Mouse (Mus musculus) CH12.LX (cell line): ENCODE results near the gene Olfr279. TPM values are rescaled to one million over a fixed set of nuclear protein-coding genes. Genes with fewer than 3 reads are reported as not detected.

Source experiments
- DNase-seq: peaks from one replicate; pipeline ENCODE4 v3.0.0-alpha.2; 2013; ENCODE audit errors: extremely low read depth
- H3K27ac ChIP-seq: 2 replicates; pipeline ENCODE4 v1.5.1; 2012; ENCODE audit warnings: low read depth, mild to moderate bottlenecking, control low read depth, moderate library complexity; ENCODE audit not compliant: insufficient read depth
- H3K27me3 ChIP-seq: replicated peaks from 2 replicates; pipeline ENCODE3; 2012; ENCODE audit warnings: inconsistent platforms
- H3K36me3 ChIP-seq, 2 experiments: replicated peaks in 1 of 2; 2 replicates each; pipeline versions ENCODE3 to v1.6.1; 2012; ENCODE audit warnings: inconsistent platforms in 1 of 2, low read length in 1 of 2, mild to moderate bottlenecking in 1 of 2, mixed read lengths in 1 of 2, moderate library complexity in 1 of 2; ENCODE audit not compliant: control insufficient read depth in 1 of 2, insufficient read depth in 1 of 2
- H3K4me1 ChIP-seq, 2 experiments: 2 replicates each; pipeline ENCODE4 v1.6.1; 2012; ENCODE audit warnings: inconsistent platforms in 1 of 2, moderate library complexity in 1 of 2; ENCODE audit not compliant: insufficient read depth in 2 of 2, control insufficient read depth in 1 of 2
- H3K4me2 ChIP-seq: 2 replicates; pipeline ENCODE4 v1.6.1; 2012; ENCODE audit warnings: low read depth, mild to moderate bottlenecking, control low read depth; ENCODE audit not compliant: poor library complexity, insufficient read depth, severe bottlenecking
- H3K4me3 ChIP-seq, 3 experiments: fragments of 150-350 bp in 1 of 3; sonication (generic) in 1 of 3; replicated peaks in 1 of 3; 2 replicates each; pipeline versions ENCODE3 to v1.5.1; 2011 to 2012; ENCODE audit warnings: low read depth in 2 of 3, low read length in 2 of 3, mild to moderate bottlenecking in 2 of 3, moderate library complexity in 2 of 3, control low read depth in 1 of 3, improper control_type of control experiment in 1 of 3, inconsistent platforms in 1 of 3, mixed read lengths in 1 of 3; ENCODE audit not compliant: poor library complexity in 1 of 3
- H3K79me2 ChIP-seq: replicated peaks from 2 replicates; pipeline ENCODE4 v1.6.1; 2012; ENCODE audit warnings: mild to moderate bottlenecking, moderate library complexity; ENCODE audit not compliant: control insufficient read depth, poor library complexity, insufficient read depth, severe bottlenecking; ENCODE audit errors: extremely low read depth
- H3K9ac ChIP-seq: 2 replicates; pipeline ENCODE4 v1.6.1; 2012; ENCODE audit warnings: low read depth, mild to moderate bottlenecking, control low read depth, moderate library complexity; ENCODE audit not compliant: insufficient read depth
- H3K9me3 ChIP-seq: replicated peaks from 2 replicates; pipeline ENCODE3; 2012; ENCODE audit warnings: low read length, inconsistent platforms, mixed read lengths
- CHD2 ChIP-seq: IDR thresholded peaks from 2 replicates; pipeline ENCODE4 v1.6.1; 2011; ENCODE audit warnings: low read length, improper control_type of control experiment
- CTCF ChIP-seq, 2 experiments: IDR thresholded peaks in 1 of 2; conservative IDR thresholded peaks in 1 of 2; 2 replicates each; pipeline ENCODE4 v1.5.1; 2011 to 2012; ENCODE audit warnings: low read depth in 2 of 2, low read length in 2 of 2, improper control_type of control experiment in 1 of 2, inconsistent platforms in 1 of 2, mild to moderate bottlenecking in 1 of 2, moderate library complexity in 1 of 2
- EP300 ChIP-seq: IDR thresholded peaks from 2 replicates; pipeline ENCODE4 v1.6.1; 2011; ENCODE audit warnings: low read length, improper control_type of control experiment
- ETS1 ChIP-seq: conservative IDR thresholded peaks from 2 replicates; pipeline ENCODE4 v1.6.1; 2012; ENCODE audit warnings: low read depth, mild to moderate bottlenecking, inconsistent platforms, low read length, improper control_type of control experiment, moderate library complexity
- GABPA ChIP-seq: IDR thresholded peaks from 2 replicates; pipeline ENCODE4 v1.6.1; 2012; ENCODE audit warnings: low read depth, low read length, improper control_type of control experiment, inconsistent platforms; ENCODE audit not compliant: insufficient replicate concordance
- HCFC1 ChIP-seq: IDR thresholded peaks from 2 replicates; pipeline ENCODE4 v1.6.1; 2012; ENCODE audit warnings: low read depth, mild to moderate bottlenecking, inconsistent platforms, low read length, improper control_type of control experiment
- IRF4 ChIP-seq: IDR thresholded peaks from 2 replicates; pipeline ENCODE4 v1.6.1; 2014; ENCODE audit warnings: low read depth, mild to moderate bottlenecking, inconsistent platforms, low read length, improper control_type of control experiment
- JUN ChIP-seq: IDR thresholded peaks from 2 replicates; pipeline ENCODE4 v1.6.1; 2011; ENCODE audit warnings: low read depth, mild to moderate bottlenecking, low read length, improper control_type of control experiment, moderate library complexity; ENCODE audit not compliant: insufficient read depth
- JUND ChIP-seq: conservative IDR thresholded peaks from 2 replicates; pipeline ENCODE4 v1.6.1; 2011; ENCODE audit warnings: low read depth, low read length, improper control_type of control experiment
- MAFK ChIP-seq: IDR thresholded peaks from 2 replicates; pipeline ENCODE4 v1.6.1; 2011; ENCODE audit warnings: low read length, improper control_type of control experiment; ENCODE audit not compliant: insufficient replicate concordance
- MAX ChIP-seq: IDR thresholded peaks from 2 replicates; pipeline ENCODE4 v1.6.1; 2011; ENCODE audit warnings: low read length, improper control_type of control experiment
- MAZ ChIP-seq: IDR thresholded peaks from 2 replicates; pipeline ENCODE4 v1.6.1; 2012; ENCODE audit warnings: low read depth, mild to moderate bottlenecking, inconsistent platforms, low read length, improper control_type of control experiment, moderate library complexity
- MEF2A ChIP-seq: IDR thresholded peaks from 2 replicates; pipeline ENCODE4 v1.6.1; 2014; ENCODE audit warnings: low read depth, mild to moderate bottlenecking, inconsistent platforms, low read length, improper control_type of control experiment, borderline replicate concordance
- MYC ChIP-seq: IDR thresholded peaks from 2 replicates; pipeline ENCODE4 v1.6.1; 2011; ENCODE audit warnings: low read depth, mild to moderate bottlenecking, improper control_type of control experiment, low read length
- NELFE ChIP-seq: IDR thresholded peaks from 2 replicates; pipeline ENCODE4 v1.6.1; 2011; ENCODE audit warnings: low read depth, low read length, improper control_type of control experiment
- NRF1 ChIP-seq: IDR thresholded peaks from 2 replicates; pipeline ENCODE4 v1.6.1; 2014; ENCODE audit warnings: low read depth, mild to moderate bottlenecking, inconsistent platforms, low read length, improper control_type of control experiment, moderate library complexity
- POLR2A ChIP-seq: IDR thresholded peaks from 2 replicates; pipeline ENCODE4 v1.6.1; 2011; ENCODE audit warnings: low read depth, mild to moderate bottlenecking, improper control_type of control experiment, low read length
- POLR2AphosphoS2 ChIP-seq: IDR thresholded peaks from 2 replicates; pipeline ENCODE4 v1.6.1; 2011; ENCODE audit warnings: low read depth, low read length, improper control_type of control experiment
- RAD21 ChIP-seq: IDR thresholded peaks from 2 replicates; pipeline ENCODE4 v1.6.1; 2011; ENCODE audit warnings: low read depth, mild to moderate bottlenecking, low read length, improper control_type of control experiment, moderate library complexity
- RCOR1 ChIP-seq: conservative IDR thresholded peaks from 2 replicates; pipeline ENCODE4 v1.6.1; 2012; ENCODE audit warnings: low read depth, mild to moderate bottlenecking, inconsistent platforms, low read length, improper control_type of control experiment
- SIN3A ChIP-seq: IDR thresholded peaks from 2 replicates; pipeline ENCODE4 v1.6.1; 2012; ENCODE audit warnings: low read length, improper control_type of control experiment, inconsistent platforms
- SMC3 ChIP-seq: IDR thresholded peaks from 2 replicates; pipeline ENCODE4 v1.6.1; 2011; ENCODE audit warnings: low read depth, low read length, improper control_type of control experiment
- TBP ChIP-seq: conservative IDR thresholded peaks from 2 replicates; pipeline ENCODE4 v1.6.1; 2011; ENCODE audit warnings: low read depth, low read length, improper control_type of control experiment
- TCF12 ChIP-seq: IDR thresholded peaks from 2 replicates; pipeline ENCODE4 v1.6.1; 2014; ENCODE audit warnings: low read depth, mild to moderate bottlenecking, inconsistent platforms, low read length, improper control_type of control experiment
- USF2 ChIP-seq: conservative IDR thresholded peaks from 2 replicates; pipeline ENCODE4 v1.6.1; 2011; ENCODE audit warnings: low read depth, low read length, improper control_type of control experiment
- ZC3H11A ChIP-seq: IDR thresholded peaks from 2 replicates; pipeline ENCODE4 v1.6.1; 2012; ENCODE audit warnings: low read depth, mild to moderate bottlenecking, inconsistent platforms, low read length, improper control_type of control experiment
- ZKSCAN1 ChIP-seq: IDR thresholded peaks from 2 replicates; pipeline ENCODE4 v1.6.1; 2012; ENCODE audit warnings: low read depth, inconsistent platforms, low read length, improper control_type of control experiment, borderline replicate concordance
- ZMIZ1 ChIP-seq: IDR thresholded peaks from 2 replicates; pipeline ENCODE4 v1.6.1; 2012; ENCODE audit warnings: low read depth, mild to moderate bottlenecking, inconsistent platforms, low read length, improper control_type of control experiment
- ZNF384 ChIP-seq: IDR thresholded peaks from 2 replicates; pipeline ENCODE4 v1.6.1; 2012; ENCODE audit warnings: low read depth, low read length, improper control_type of control experiment, inconsistent platforms
- dilution Hi-C: fragments of 300-500 bp; cut with MboI; formaldehyde crosslinking; loops from 2 replicates; pipeline ENCODE4 v1.14.3; 2020; ENCODE audit warnings: low sequenced_read_pairs; ENCODE audit not compliant: extremely low pct_unique_long_range_greater_than_20kb, extremely low pct_ligation_motif_present
- in situ Hi-C: fragments of 300-500 bp; cut with MboI; formaldehyde crosslinking; loops from 3 replicates; pipeline ENCODE4 v1.14.3; 2019; ENCODE audit warnings: low sequenced_read_pairs, low pct_ligation_motif_present, low pct_unique_long_range_greater_than_20kb, mixed read lengths
- polyA plus RNA-seq: library from polyadenylated mRNA; unstranded; fragments of >175 nt; gene quantifications from 2 replicates; pipeline ENCODE4 v1.2.1, GENCODE M21; 2012; ENCODE audit warnings: low read depth; ENCODE audit not compliant: insufficient read length
- total RNA-seq, 2 experiments: library from RNA; depleted of rRNA; stranded (reverse); fragments of 300-350 nt in 1 of 2; fragments of >200 nt in 1 of 2; gene quantifications; 2 replicates each; pipeline ENCODE4 v1.2.3; 2012 to 2014

Gene Olfr279
- total and polyA plus RNA-seq, 3 experiments = not detected

- Histone ChIP-seq H3K4me2 (no peak within 1 kb of the TSS), H3K9me3 (no peaks in the 10 kb centered on the region), H3K79me2 (no peaks in the 10 kb centered on the region), H3K27me3 (no peaks in the 10 kb centered on the region), H3K9ac (no peak within 1 kb of the TSS), H3K27ac (no peak within 1 kb of the TSS), H3K36me3 (no peaks in the 10 kb centered on the region), H3K4me3 (no peak within 1 kb of the TSS), H3K4me1 (peaks cover 26 to 69% of the 10 kb centered on the region in 2 experiments)
- DNase-seq = no peak
- dilution Hi-C loops = no loop called here
- TF ChIP-seq JUND (no peak), ZMIZ1 (no peak), TCF12 (no peak), RCOR1 (no peak), IRF4 (no peak), ZKSCAN1 (no peak), MAX (no peak), MAFK (no peak), MEF2A (no peak)
- in situ Hi-C loops = no loop called here
These were observed 9.5 kb upstream of the Olfr279 start, which contains the start of gene Lalba for GRCm38 (mm10) chr15:98482701-98483100. Lalba (minus strand) TSS chr15:98482721.

DNA sequence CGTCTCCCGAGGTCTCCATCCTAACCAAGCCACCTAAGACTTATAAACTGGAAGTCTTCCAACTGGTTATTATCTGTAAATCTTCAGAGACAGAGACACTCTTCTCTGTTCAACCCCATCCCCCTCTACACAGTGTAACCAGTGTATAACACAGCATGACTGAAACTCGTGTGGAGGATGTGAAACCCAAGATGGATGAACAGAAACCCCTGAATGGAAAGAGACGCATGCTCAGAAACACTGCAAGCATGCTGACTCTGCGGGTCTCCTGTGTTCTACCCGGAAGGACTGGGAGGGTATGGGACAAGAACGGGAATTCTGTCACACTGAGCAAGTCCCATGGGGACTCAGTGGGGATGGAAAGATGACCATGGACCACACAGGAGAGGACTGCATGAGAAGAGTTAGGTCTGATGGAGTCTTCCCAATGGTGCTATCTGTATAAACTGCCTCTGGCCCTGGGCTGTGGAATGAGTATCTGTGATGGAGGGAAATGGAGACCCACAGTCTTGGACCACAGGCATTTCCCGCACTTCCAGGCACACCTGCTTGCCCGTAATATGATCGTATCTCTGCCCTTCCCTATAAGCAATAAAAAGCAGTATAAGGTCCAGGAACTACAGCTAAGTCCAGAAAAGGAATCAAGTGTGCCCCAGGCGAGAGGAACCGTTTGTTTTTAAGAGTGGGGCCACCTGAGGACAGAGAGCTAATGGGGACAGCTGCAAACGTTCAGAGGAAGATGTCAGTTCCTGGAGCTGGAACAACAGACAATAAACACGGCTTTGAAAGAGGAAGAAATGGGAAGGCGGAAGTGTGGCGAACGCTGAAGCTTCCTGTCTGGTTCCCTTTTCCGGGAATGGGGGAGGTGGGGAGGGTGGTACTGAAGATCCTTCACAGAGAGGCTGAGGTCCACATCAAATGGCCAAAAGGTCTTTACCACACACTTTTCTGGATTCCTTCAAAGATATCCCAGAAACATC, 8.0 kb upstream of the Olfr279 start:
- no peaks in the 10 kb centered on the region for H3K27me3 ChIP-seq
- H3K4me2 ChIP-seq = peak overlapping the region; percentile 40
- no peaks in the 10 kb centered on the region for H3K79me2 ChIP-seq
- in situ Hi-C loops = no loop called here
- H3K4me1 ChIP-seq = peaks cover 26 to 60% of the 10 kb centered on the region in 2 experiments
- H3K27ac ChIP-seq = peak overlapping the region; percentile 84
- DNase-seq = peak; percentile 97
- H3K9ac ChIP-seq = 0 out of 2 replicates have a peak overlapping the region, but pooled peaks have one; percentile 39
- H3K9me3 ChIP-seq = peaks cover 5% of the 10 kb centered on the region
- H3K36me3 ChIP-seq = no peaks in the 10 kb centered on the region
- dilution Hi-C loops = no loop called here
- peak overlapping the region in 2 of 3 experiments; percentile 11 to 31 for H3K4me3 ChIP-seq
- TF ChIP-seq JUND (peak; percentile 59; the same call in 1 of the 2 replicates), TCF12 (peak; percentile 84; the same call in 1 of the 2 replicates), SIN3A (peak; percentile 91), ZMIZ1 (peak; percentile 62), EP300 (peak; percentile 97), POLR2A (peak; percentile 60; the same call in 1 of the 2 replicates), RCOR1 (peak; percentile 96), NRF1 (peak; percentile 86), MAZ (peak; percentile 86), TBP (peak; percentile 69), NELFE (peak; percentile 80), HCFC1 (peak; percentile 69), ZKSCAN1 (no peak), ETS1 (peak; percentile 95), CHD2 (peak; percentile 97), CTCF (conservative IDR thresholded peaks at IDR 0.05 in 1 of 2, IDR thresholded peaks at IDR 0.05 in 1 of 2; ENCODE audit: low read depth in 2 of 2, low read length in 2 of 2) (no peak), RAD21 (no peak; the same call in 1 of the 2 replicates), USF2 (0 out of 2 replicates have a peak, but pooled peaks have one; percentile 3), POLR2AphosphoS2 (no peak), GABPA (no peak), ZNF384 (no peak; the same call in none of the 2 replicates), MYC (peak; percentile 98), IRF4 (peak; percentile 99), ZC3H11A (no peak), SMC3 (no peak; the same call in 1 of the 2 replicates), JUN (no peak)
